Mouse (Mus musculus): Measurements from ENCODE around the gene Cma2. TPM values are rescaled to one million over a fixed set of nuclear protein-coding genes. Genes with fewer than 3 reads are reported as not detected.
"Not testable (repeated sequence)": the region's sequence is repeated elsewhere in the genome, so short reads cannot be mapped to it uniquely, and the experiment has no call there.

Gene Cma2
- polyA plus RNA-seq, 1 experiment = not detected

DNA sequence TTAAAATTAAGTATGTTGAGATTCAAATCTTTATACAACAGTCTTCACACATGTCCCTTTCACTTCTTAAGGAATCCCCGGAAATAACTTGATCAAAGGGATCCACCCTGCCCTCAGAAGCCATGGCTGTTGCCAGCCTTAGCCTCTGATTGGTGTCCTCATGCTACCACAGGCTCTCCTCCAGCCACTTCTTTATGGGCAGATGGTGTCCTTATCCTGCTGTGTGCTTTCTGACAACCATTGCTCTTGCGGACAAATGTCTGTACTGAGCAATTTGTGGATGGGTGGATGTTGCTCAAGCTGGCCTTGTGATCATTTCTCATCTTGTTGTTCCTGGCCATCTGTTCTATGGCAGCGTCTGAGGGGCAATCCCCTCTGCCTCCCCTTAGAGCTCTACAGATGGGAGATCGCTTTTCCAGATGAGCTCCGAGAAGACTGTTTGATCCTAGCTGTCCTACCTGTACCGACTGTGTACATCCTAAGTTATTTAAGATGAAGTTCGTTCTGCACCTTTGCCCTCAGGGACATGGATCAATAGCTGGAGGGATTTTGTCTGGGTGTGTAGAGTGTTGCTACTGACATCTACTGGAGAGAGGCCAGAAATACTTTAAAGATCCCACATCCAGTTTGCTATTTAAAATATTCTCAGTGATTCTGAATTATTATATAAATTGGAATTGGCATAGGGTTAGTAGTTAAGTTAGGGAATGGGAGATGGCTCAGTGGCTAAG is 10.5 kb upstream of the Cma2 start:
- TF ChIP-seq CTCF (IDR thresholded peaks at IDR 0.05; ENCODE audit: extremely low read depth, insufficient read depth, low read length) (no peak), POLR2A (IDR thresholded peaks at IDR 0.05; ENCODE audit: extremely low read depth, insufficient read depth, low read length) (no peak)
- no peaks in the 10 kb centered on the region for H3K4me1 ChIP-seq (ENCODE audit: control insufficient read depth, insufficient read depth, low read length)
- no peak overlapping the region for H3K4me3 ChIP-seq (ENCODE audit: insufficient read depth, low read length)
- no peak overlapping the region for H3K27ac ChIP-seq (ENCODE audit: insufficient read depth, low read length)

DNA sequence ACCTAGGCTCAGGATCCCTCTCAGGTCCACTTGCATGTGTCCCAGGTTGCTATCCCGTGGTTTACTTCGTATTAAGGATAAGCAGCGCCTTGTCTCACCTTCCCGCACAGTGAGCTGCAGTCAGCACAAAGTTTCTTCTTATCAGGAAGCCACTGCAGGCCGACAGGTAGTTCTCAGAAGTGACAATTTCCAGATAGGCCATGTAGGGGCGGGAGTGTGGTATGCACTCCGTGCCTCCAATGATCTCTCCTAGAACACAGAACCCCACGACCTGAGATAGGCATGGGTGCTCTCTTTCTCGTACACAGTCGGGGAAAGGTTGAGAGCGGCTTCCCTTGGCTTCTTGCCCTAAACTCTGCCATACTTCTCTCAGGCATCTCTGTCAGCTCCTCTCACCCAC is 7.2 kb upstream of the Cma2 start:
- H3K27ac ChIP-seq (ENCODE audit: insufficient read depth, low read length) = no peak overlapping the region
- H3K4me3 ChIP-seq (ENCODE audit: insufficient read depth, low read length) = no peak overlapping the region
- H3K4me1 ChIP-seq (ENCODE audit: control insufficient read depth, insufficient read depth, low read length) = no peaks in the 10 kb centered on the region
- no peak for TF ChIP-seq POLR2A (IDR thresholded peaks at IDR 0.05; ENCODE audit: extremely low read depth, insufficient read depth, low read length)
- no peak for TF ChIP-seq CTCF (IDR thresholded peaks at IDR 0.05; ENCODE audit: extremely low read depth, insufficient read depth, low read length)

DNA sequence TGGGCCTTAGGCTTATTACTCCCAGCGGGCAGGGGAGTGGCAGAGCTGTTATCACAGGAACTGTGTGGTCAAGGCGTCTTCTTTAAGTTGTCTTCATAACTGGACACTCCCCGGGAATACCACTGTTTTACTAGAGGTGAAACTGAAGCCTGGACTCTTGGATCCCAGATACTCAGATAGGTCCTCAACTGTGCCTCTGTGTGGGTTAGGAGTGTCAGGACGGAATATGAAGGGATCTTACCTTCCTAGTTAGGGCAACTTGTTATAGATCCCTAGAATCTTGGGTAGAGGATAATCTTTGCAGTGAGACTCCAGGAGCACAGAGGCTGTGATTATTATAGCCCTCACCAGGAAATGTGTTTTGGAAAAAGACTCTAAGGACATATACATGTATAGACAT is 6.2 kb upstream of the Cma2 start, which contains the start of gene Cma1:
Gene Cma1, minus strand, starts transcription at position 101 of the 400 bp plus-strand sequence.
- TF ChIP-seq CTCF (IDR thresholded peaks at IDR 0.05; ENCODE audit: extremely low read depth, insufficient read depth, low read length) (no peak), POLR2A (IDR thresholded peaks at IDR 0.05; ENCODE audit: extremely low read depth, insufficient read depth, low read length) (no peak)
- no peak within 1 kb of the TSS for H3K4me3 ChIP-seq (ENCODE audit: insufficient read depth, low read length)
- no peak within 1 kb of the TSS for H3K27ac ChIP-seq (ENCODE audit: insufficient read depth, low read length)
- H3K4me1 ChIP-seq (ENCODE audit: control insufficient read depth, insufficient read depth, low read length) = no peaks in the 10 kb centered on the region

DNA sequence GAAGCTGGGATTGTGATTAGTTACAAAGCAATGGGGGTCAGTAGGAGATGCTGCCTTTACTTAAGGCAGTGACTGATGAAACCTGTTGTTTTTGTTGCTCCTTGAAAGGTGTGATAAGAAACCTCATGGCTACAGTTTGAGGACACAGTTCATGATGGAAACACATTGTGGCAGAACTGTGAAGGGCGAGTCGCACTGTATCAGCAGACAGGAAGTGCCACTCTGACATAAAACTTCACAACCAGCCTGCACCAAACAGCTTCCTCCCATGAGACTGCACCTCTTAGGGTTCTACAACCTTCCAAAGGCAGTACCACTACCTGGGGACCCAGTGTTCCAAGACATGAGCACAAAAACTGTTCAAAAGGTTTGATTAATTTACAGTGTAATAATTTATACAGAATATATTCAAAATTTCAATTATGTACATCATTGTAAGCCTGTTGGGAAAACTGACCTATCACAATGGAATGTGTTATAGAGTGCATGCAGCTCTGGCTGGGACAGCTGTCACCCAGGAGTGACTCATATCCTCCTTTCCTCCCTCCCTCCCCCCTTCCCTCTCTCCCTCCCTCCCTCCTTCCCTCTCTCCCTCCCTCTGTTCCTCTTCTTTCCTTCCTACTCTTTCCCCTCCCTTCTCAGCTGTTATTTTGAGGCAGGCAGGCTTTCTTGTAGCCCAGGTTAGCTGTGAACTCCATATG is 4.4 kb upstream of the Cma2 start:
- Histone ChIP-seq H3K27ac (ENCODE audit: insufficient read depth, low read length) (no peak overlapping the region), H3K4me1 (ENCODE audit: control insufficient read depth, insufficient read depth, low read length) (no peaks in the 10 kb centered on the region), H3K4me3 (ENCODE audit: insufficient read depth, low read length) (no peak overlapping the region)
- TF ChIP-seq CTCF (IDR thresholded peaks at IDR 0.05; ENCODE audit: extremely low read depth, insufficient read depth, low read length) (no peak), POLR2A (IDR thresholded peaks at IDR 0.05; ENCODE audit: extremely low read depth, insufficient read depth, low read length) (no peak)

DNA sequence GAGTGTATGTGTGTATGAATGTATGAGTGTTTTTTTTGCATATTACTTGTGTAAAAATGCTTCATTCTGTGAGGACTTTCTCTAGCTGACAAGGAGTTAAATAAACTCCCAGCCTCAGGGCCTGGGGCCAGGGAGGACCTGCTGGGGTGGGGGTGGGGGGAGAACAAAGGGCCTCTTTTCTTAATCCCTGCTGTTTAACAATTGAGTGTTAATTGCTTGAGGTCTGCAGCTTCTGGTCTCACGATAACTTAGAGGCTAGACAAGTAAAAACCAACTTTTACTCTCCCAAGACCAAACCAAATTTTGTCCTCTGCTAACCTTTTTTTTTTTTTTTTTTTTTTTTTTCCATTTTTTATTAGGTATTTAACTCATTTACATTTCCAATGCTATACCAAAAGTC is 12.5 kb downstream of the Cma2 start:
- H3K4me1 ChIP-seq (ENCODE audit: control insufficient read depth, insufficient read depth, low read length) = no peaks in the 10 kb centered on the region
- TF ChIP-seq CTCF (IDR thresholded peaks at IDR 0.05; ENCODE audit: extremely low read depth, insufficient read depth, low read length) (no peak), POLR2A (IDR thresholded peaks at IDR 0.05; ENCODE audit: extremely low read depth, insufficient read depth, low read length) (no peak)
- H3K27ac ChIP-seq (ENCODE audit: insufficient read depth, low read length) = no peak overlapping the region
- H3K4me3 ChIP-seq (ENCODE audit: insufficient read depth, low read length) = no peak overlapping the region

DNA sequence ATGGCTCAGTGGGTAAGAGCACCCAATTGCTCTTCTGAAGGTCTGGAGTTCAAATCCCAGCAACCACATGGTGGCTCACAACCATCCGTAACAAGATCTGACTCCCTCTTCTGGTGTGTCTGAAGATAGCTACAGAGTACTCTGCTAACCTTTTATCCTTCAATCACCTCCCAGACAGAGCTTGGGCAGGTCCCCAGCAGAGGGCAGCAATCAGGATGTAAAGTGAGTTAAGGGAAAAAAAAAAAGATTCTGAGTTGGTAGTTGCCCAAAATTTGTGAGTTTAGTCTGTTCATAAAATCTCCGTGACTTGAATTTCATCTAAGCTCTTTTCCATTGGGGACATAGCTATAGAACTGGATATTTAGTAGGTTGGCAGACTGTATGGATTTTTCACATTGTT is 13.1 kb downstream of the Cma2 start:
- H3K4me1 ChIP-seq (ENCODE audit: control insufficient read depth, insufficient read depth, low read length); H3K4me3 ChIP-seq (ENCODE audit: insufficient read depth, low read length); H3K27ac ChIP-seq (ENCODE audit: insufficient read depth, low read length): not testable (repeated sequence)

DNA sequence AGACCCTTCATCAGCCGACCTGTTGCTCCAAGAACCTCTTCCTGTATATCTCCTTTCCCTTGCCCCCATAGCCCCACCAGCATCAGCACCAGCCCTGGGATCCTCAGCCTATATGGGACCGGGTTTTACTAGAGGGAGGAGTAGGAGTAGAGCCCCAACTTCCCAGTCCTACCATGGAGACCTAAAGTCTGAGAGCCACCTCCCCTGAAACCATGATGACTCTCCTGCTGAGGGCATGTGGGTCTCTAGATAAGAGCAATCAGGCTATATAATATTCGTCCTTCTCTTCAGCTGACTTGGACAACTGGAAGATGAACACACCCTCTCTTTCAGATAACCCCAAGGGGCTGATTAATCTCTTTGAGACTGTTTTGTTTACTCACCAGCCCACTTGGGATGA is 36.7 kb downstream of the Cma2 start:
- not testable (repeated sequence) for H3K27ac ChIP-seq (ENCODE audit: insufficient read depth, low read length); H3K4me1 ChIP-seq (ENCODE audit: control insufficient read depth, insufficient read depth, low read length); H3K4me3 ChIP-seq (ENCODE audit: insufficient read depth, low read length)

DNA sequence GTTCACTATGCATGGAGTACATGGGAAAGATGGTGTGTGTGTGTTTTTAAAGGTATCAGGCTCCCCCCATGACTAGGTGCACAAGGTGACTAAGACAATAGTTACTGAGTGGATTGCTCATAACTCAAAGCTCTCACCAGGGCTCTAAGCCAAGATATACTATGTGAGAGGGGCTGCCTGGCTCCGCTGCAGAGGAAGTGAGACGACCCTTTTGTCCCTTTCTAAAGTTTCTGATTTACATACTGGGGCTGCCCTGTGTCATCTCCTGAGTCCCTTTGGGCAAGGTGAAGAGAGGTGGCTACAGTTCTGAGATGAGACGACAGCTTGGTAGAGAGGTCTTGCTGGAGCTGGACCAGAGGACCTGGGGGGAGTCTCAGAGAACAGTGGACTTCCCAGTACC is 62.4 kb downstream of the Cma2 start:
- TF ChIP-seq POLR2A (IDR thresholded peaks at IDR 0.05; ENCODE audit: extremely low read depth, insufficient read depth, low read length) = no peak
- TF ChIP-seq CTCF (IDR thresholded peaks at IDR 0.05; ENCODE audit: extremely low read depth, insufficient read depth, low read length) = no peak
- Histone ChIP-seq H3K4me1 (ENCODE audit: control insufficient read depth, insufficient read depth, low read length) (no peaks in the 10 kb centered on the region), H3K27ac (ENCODE audit: insufficient read depth, low read length) (no peak overlapping the region), H3K4me3 (ENCODE audit: insufficient read depth, low read length) (no peak overlapping the region)

DNA sequence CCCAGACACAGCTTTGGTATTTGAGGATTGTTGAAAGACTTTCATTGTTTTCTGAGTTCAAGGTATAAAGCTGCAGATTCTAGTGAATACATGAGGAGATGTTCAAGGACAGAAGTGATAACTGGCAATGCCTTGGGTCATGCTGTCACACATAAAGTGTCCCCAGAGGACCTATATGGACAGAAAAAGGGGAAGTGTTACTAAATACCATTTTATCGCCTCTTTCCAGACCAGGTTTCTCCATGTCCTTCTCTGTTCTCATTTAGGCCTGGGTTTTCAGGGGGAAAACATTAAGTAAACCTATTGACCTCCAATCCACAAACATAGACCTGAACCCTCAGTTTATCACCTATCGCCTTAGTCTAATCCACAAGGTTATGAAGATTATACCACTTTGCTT is 63.1 kb downstream of the Cma2 start:
- TF ChIP-seq POLR2A (IDR thresholded peaks at IDR 0.05; ENCODE audit: extremely low read depth, insufficient read depth, low read length) (no peak), CTCF (IDR thresholded peaks at IDR 0.05; ENCODE audit: extremely low read depth, insufficient read depth, low read length) (no peak)
- Histone ChIP-seq H3K4me1 (ENCODE audit: control insufficient read depth, insufficient read depth, low read length) (no peaks in the 10 kb centered on the region), H3K27ac (ENCODE audit: insufficient read depth, low read length) (no peak overlapping the region), H3K4me3 (ENCODE audit: insufficient read depth, low read length) (no peak overlapping the region)

DNA sequence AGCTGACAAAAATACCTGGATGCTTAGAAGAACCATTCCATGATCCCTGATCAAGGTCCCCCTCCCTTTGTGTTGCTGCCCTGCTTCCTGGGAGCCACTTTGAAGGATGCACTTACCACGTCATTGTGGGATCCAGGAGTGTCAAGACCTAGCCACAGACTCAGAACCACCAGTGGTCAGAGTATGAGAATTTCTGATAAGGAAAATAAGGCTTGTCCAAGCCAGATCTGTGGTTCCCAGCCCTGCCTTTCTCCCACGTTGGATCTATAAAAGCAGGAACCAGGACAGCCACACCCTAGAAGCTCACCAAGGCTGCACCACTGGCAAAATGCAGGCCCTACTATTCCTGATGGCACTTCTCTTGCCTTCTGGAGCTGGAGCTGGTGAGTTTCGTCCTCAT is 66.9 kb downstream of the Cma2 start, which contains the start of gene Mcpt1:
Gene Mcpt1, plus strand, starts transcription at position 301 of the 400 bp plus-strand sequence.
- not testable (repeated sequence) for H3K4me1 ChIP-seq (ENCODE audit: control insufficient read depth, insufficient read depth, low read length); H3K27ac ChIP-seq (ENCODE audit: insufficient read depth, low read length)

More for the DNA sequence above, 66.9 kb downstream of the Cma2 start, which contains the start of gene Mcpt1:
- H3K4me3 ChIP-seq (ENCODE audit: insufficient read depth, low read length) = not testable (repeated sequence)

Data from cortical plate, adult 2 months (tissue).